Mouse (Mus musculus): ENCODE results near the gene Ablim2.

DNA sequence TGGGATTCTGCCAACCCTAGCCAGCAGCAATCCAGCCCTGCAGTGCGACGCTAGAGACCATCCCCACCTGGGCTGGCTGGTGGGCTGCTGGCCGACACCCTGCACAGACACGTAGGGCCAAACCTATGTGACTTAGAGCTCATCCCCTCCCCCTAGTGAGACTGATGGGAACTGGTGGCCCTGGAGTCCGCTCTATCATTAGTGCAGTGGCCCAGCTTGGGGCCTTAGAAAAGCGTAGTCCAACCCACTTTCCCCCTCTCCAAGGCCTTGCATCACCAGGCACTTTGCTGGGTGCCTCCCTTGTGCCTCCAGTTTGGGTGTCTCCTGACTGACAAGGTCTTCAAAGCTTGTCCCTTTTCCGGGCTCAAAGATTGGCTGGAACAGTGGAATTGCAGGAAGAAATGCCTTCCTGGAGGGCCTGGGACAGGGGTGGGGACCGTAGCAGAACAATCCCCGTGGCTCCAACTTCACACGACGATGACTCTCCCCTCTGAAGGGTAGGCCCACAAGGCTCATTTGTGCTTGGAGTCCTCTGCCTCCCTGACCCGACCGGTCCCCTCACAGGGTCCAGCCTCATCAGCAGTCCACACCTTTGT lies 16.4 kb upstream of the Ablim2 start:
- TF ChIP-seq HCFC1 (IDR thresholded peaks at IDR 0.05; ENCODE audit: borderline replicate concordance, insufficient read depth, low read length) (no peak), ZC3H11A (IDR thresholded peaks at IDR 0.05; ENCODE audit: borderline replicate concordance, low read depth, low read length) (no peak)
